Mouse (Mus musculus): ENCODE results near the gene Reln. TPM values are rescaled to one million over a fixed set of nuclear protein-coding genes. Genes with fewer than 3 reads are reported as not detected.

Reln gene
- polyA plus RNA-seq, 1 experiment from 2014 or later = 10.1 TPM

GRCm38 (mm10) chr5:22315990-22316389 lies 28.5 kb downstream of the Reln start:
- Histone ChIP-seq H3K27me3 (ENCODE audit: control insufficient read depth, insufficient read depth, low read length) (no peaks in the 10 kb centered on the region), H3K36me3 (ENCODE audit: control insufficient read depth, insufficient read depth, low read length) (no peaks in the 10 kb centered on the region), H3K27ac (ENCODE audit: low read depth, low read length) (no peak overlapping the region), H3K4me2 (no peak overlapping the region), H3K4me1 (ENCODE audit: control insufficient read depth, insufficient read depth, low read length) (no peaks in the 10 kb centered on the region), H3K4me3 (ENCODE audit: low read depth, low read length) (no peak overlapping the region), H3K9me3 (ENCODE audit: control insufficient read depth, low read length) (no peaks in the 10 kb centered on the region), H3K9ac (ENCODE audit: low read length) (no peak overlapping the region)
- ATAC-seq (ENCODE audit: low FRiP score) = no peak
- 77% methylated on average over 2 of the region's 2 CpGs for WGBS
- no peak for DNase-seq (ENCODE audit: low spot score, missing footprints)

- no peak overlapping the region for H3K4me2 ChIP-seq
- no peak overlapping the region for H3K9ac ChIP-seq (ENCODE audit: low read length)
- H3K36me3 ChIP-seq (ENCODE audit: control insufficient read depth, insufficient read depth, low read length) = no peaks in the 10 kb centered on the region
- no peak overlapping the region for H3K27ac ChIP-seq (ENCODE audit: low read depth, low read length)
- WGBS = 88% methylated on average over 10 of the region's 10 CpGs
- H3K4me1 ChIP-seq (ENCODE audit: control insufficient read depth, insufficient read depth, low read length) = no peaks in the 10 kb centered on the region
- no peak for ATAC-seq (ENCODE audit: low FRiP score)
- no peaks in the 10 kb centered on the region for H3K9me3 ChIP-seq (ENCODE audit: control insufficient read depth, low read length)
- DNase-seq (ENCODE audit: low spot score, missing footprints) = no peak
- no peaks in the 10 kb centered on the region for H3K27me3 ChIP-seq (ENCODE audit: control insufficient read depth, insufficient read depth, low read length)
- no peak overlapping the region for H3K4me3 ChIP-seq (ENCODE audit: low read depth, low read length)
Observed at GRCm38 (mm10) chr5:22312995-22313394, 31.5 kb downstream of the Reln start.

- no peaks in the 10 kb centered on the region for H3K4me1 ChIP-seq (ENCODE audit: control insufficient read depth, insufficient read depth, low read length)
- no peak overlapping the region for H3K4me3 ChIP-seq (ENCODE audit: low read depth, low read length)
- ATAC-seq (ENCODE audit: low FRiP score) = no peak
- WGBS = 91% methylated on average over 4 of the region's 4 CpGs
- no peak overlapping the region for H3K9ac ChIP-seq (ENCODE audit: low read length)
- no peak for DNase-seq (ENCODE audit: low spot score, missing footprints)
- no peak overlapping the region for H3K27ac ChIP-seq (ENCODE audit: low read depth, low read length)
- H3K4me2 ChIP-seq = no peak overlapping the region
- H3K9me3 ChIP-seq (ENCODE audit: control insufficient read depth, low read length) = no peaks in the 10 kb centered on the region
- no peaks in the 10 kb centered on the region for H3K27me3 ChIP-seq (ENCODE audit: control insufficient read depth, insufficient read depth, low read length)
- no peaks in the 10 kb centered on the region for H3K36me3 ChIP-seq (ENCODE audit: control insufficient read depth, insufficient read depth, low read length)
Observed at GRCm38 (mm10) chr5:22311046-22311445, 33.5 kb downstream of the Reln start.

- Histone ChIP-seq H3K4me2 (no peak overlapping the region), H3K36me3 (ENCODE audit: control insufficient read depth, insufficient read depth, low read length) (no peaks in the 10 kb centered on the region), H3K9me3 (ENCODE audit: control insufficient read depth, low read length) (no peaks in the 10 kb centered on the region), H3K27ac (ENCODE audit: low read depth, low read length) (no peak overlapping the region), H3K4me1 (ENCODE audit: control insufficient read depth, insufficient read depth, low read length) (no peaks in the 10 kb centered on the region), H3K27me3 (ENCODE audit: control insufficient read depth, insufficient read depth, low read length) (no peaks in the 10 kb centered on the region), H3K4me3 (ENCODE audit: low read depth, low read length) (no peak overlapping the region), H3K9ac (ENCODE audit: low read length) (no peak overlapping the region)
- WGBS = 33% methylated on average over 2 of the region's 2 CpGs
- ATAC-seq (ENCODE audit: low FRiP score) (no peak), DNase-seq (ENCODE audit: low spot score, missing footprints) (no peak)
Observed at GRCm38 (mm10) chr5:22309001-22309400, 35.5 kb downstream of the Reln start.

DNA sequence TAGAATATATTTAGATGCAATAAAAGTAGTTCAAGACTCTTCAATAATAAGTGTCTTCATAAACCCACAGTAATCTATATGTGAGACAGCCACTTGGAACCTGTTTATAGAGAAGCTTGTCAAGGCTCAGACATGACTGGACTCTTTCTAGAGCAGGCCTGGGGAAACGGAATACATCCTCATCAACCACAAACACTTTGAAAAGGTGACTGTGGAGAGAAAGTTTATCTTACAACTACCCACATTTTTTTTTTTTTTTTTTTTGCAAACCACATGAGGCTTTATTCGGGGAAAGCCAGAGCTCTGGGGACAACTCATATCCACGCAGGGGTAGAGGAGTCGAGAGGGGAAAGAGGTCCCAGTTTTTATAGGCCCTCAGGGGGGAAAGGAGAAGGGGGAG lies 36.6 kb downstream of the Reln start:
- H3K9ac ChIP-seq (ENCODE audit: low read length) = no peak overlapping the region
- H3K27me3 ChIP-seq (ENCODE audit: control insufficient read depth, insufficient read depth, low read length) = no peaks in the 10 kb centered on the region
- H3K27ac ChIP-seq (ENCODE audit: low read depth, low read length) = no peak overlapping the region
- no peak overlapping the region for H3K4me2 ChIP-seq
- ATAC-seq (ENCODE audit: low FRiP score) (no peak), DNase-seq (ENCODE audit: low spot score, missing footprints) (no peak)
- no peaks in the 10 kb centered on the region for H3K4me1 ChIP-seq (ENCODE audit: control insufficient read depth, insufficient read depth, low read length)
- WGBS = 81% methylated on average over 4 of the region's 4 CpGs
- H3K36me3 ChIP-seq (ENCODE audit: control insufficient read depth, insufficient read depth, low read length) = no peaks in the 10 kb centered on the region
- no peak overlapping the region for H3K4me3 ChIP-seq (ENCODE audit: low read depth, low read length)
- no peaks in the 10 kb centered on the region for H3K9me3 ChIP-seq (ENCODE audit: control insufficient read depth, low read length)

DNA sequence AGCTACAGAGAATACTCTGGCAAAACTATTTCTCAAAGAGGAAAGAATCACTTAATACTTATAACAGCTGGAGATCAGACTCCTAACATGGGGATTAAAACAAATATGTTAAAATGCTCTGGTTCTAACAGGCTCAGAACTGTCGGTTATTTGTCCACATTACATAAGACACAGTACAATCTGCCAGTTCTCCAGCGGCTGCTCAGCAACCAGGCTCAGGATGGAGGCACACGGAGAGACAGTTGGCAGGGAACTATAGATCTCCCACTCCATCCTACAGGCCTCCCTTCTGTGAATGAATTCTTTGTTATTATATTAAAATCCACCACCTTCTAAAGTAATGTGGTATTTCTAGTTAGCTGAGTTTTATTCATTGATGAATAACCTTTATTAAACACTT lies 37.4 kb downstream of the Reln start:
- Histone ChIP-seq H3K27me3 (ENCODE audit: control insufficient read depth, insufficient read depth, low read length) (no peaks in the 10 kb centered on the region), H3K9ac (ENCODE audit: low read length) (no peak overlapping the region), H3K4me1 (ENCODE audit: control insufficient read depth, insufficient read depth, low read length) (no peaks in the 10 kb centered on the region), H3K36me3 (ENCODE audit: control insufficient read depth, insufficient read depth, low read length) (no peaks in the 10 kb centered on the region), H3K9me3 (ENCODE audit: control insufficient read depth, low read length) (no peaks in the 10 kb centered on the region), H3K4me2 (no peak overlapping the region), H3K27ac (ENCODE audit: low read depth, low read length) (no peak overlapping the region), H3K4me3 (ENCODE audit: low read depth, low read length) (no peak overlapping the region)
- ATAC-seq (ENCODE audit: low FRiP score) (no peak), DNase-seq (ENCODE audit: low spot score, missing footprints) (no peak)
- WGBS = 76% methylated on average over 3 of the region's 3 CpGs

GRCm38 (mm10) chr5:22303709-22304108 lies 40.8 kb downstream of the Reln start:
- Histone ChIP-seq H3K9ac (ENCODE audit: low read length) (no peak overlapping the region), H3K27ac (ENCODE audit: low read depth, low read length) (no peak overlapping the region), H3K4me2 (no peak overlapping the region), H3K4me1 (ENCODE audit: control insufficient read depth, insufficient read depth, low read length) (no peaks in the 10 kb centered on the region), H3K4me3 (ENCODE audit: low read depth, low read length) (no peak overlapping the region), H3K36me3 (ENCODE audit: control insufficient read depth, insufficient read depth, low read length) (no peaks in the 10 kb centered on the region), H3K9me3 (ENCODE audit: control insufficient read depth, low read length) (no peaks in the 10 kb centered on the region), H3K27me3 (ENCODE audit: control insufficient read depth, insufficient read depth, low read length) (no peaks in the 10 kb centered on the region)
- DNase-seq (ENCODE audit: low spot score, missing footprints) (no peak), ATAC-seq (ENCODE audit: low FRiP score) (no peak)
- WGBS = 26% methylated on average over 1 of the region's 1 CpGs

DNA sequence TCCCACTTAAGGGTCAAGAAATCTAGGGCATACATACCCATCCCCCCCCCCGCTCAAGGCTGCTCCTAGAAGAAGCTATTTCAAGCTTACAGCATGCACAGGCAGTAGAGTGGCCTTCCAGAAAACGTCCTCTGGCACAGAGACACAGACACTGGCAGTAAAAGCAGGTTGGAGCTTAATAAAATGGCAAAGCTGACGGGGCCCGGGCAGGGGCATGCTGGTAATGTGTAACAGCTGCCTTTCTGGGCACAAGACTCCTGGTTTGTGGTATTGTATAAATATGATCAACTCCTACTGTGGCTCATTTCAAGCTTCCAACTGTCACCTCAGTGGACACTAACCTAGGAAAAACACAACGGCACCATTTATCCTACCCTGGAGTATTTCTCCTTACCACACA lies 42.2 kb downstream of the Reln start:
- no peak for ATAC-seq (ENCODE audit: low FRiP score)
- Histone ChIP-seq H3K4me2 (no peak overlapping the region), H3K4me1 (ENCODE audit: control insufficient read depth, insufficient read depth, low read length) (no peaks in the 10 kb centered on the region), H3K9me3 (ENCODE audit: control insufficient read depth, low read length) (no peaks in the 10 kb centered on the region), H3K9ac (ENCODE audit: low read length) (no peak overlapping the region), H3K36me3 (ENCODE audit: control insufficient read depth, insufficient read depth, low read length) (no peaks in the 10 kb centered on the region), H3K4me3 (ENCODE audit: low read depth, low read length) (no peak overlapping the region), H3K27me3 (ENCODE audit: control insufficient read depth, insufficient read depth, low read length) (no peaks in the 10 kb centered on the region), H3K27ac (ENCODE audit: low read depth, low read length) (no peak overlapping the region)
- 86% methylated on average over 5 of the region's 5 CpGs for WGBS
- DNase-seq (ENCODE audit: low spot score, missing footprints) = no peak

GRCm38 (mm10) chr5:22300788-22301187 lies 43.7 kb downstream of the Reln start:
- Histone ChIP-seq H3K4me1 (ENCODE audit: control insufficient read depth, insufficient read depth, low read length) (no peaks in the 10 kb centered on the region), H3K9ac (ENCODE audit: low read length) (no peak overlapping the region), H3K9me3 (ENCODE audit: control insufficient read depth, low read length) (no peaks in the 10 kb centered on the region), H3K4me3 (ENCODE audit: low read depth, low read length) (no peak overlapping the region), H3K36me3 (ENCODE audit: control insufficient read depth, insufficient read depth, low read length) (no peaks in the 10 kb centered on the region), H3K27ac (ENCODE audit: low read depth, low read length) (no peak overlapping the region), H3K27me3 (ENCODE audit: control insufficient read depth, insufficient read depth, low read length) (no peaks in the 10 kb centered on the region), H3K4me2 (no peak overlapping the region)
- ATAC-seq (ENCODE audit: low FRiP score) = no peak
- no peak for DNase-seq (ENCODE audit: low spot score, missing footprints)
- WGBS = 88% methylated on average over 5 of the region's 5 CpGs

DNA sequence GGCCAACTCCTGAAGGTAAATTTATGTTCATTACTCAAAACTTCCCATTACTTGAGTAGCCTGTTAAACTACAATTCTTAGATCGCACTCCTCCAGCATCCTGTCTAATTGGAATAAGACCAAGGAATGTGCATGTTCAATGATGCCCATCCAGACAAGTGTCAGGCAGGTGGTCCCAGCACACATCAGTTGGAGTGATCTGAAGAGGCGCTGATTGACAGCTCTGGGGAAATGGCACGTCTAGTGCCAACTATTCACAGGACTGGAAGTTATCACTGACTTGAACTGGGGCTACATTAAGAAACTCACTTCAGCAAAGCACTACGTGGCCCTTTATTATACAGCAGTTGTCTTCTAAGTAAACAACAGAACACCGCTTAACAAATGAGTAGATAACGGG lies 44.5 kb downstream of the Reln start:
- H3K9ac ChIP-seq (ENCODE audit: low read length) = no peak overlapping the region
- no peaks in the 10 kb centered on the region for H3K9me3 ChIP-seq (ENCODE audit: control insufficient read depth, low read length)
- WGBS = 88% methylated on average over 6 of the region's 6 CpGs
- DNase-seq (ENCODE audit: low spot score, missing footprints) = no peak
- H3K36me3 ChIP-seq (ENCODE audit: control insufficient read depth, insufficient read depth, low read length) = no peaks in the 10 kb centered on the region
- H3K27ac ChIP-seq (ENCODE audit: low read depth, low read length) = no peak overlapping the region
- no peak overlapping the region for H3K4me3 ChIP-seq (ENCODE audit: low read depth, low read length)
- H3K4me2 ChIP-seq = no peak overlapping the region
- ATAC-seq (ENCODE audit: low FRiP score) = no peak
- H3K27me3 ChIP-seq (ENCODE audit: control insufficient read depth, insufficient read depth, low read length) = no peaks in the 10 kb centered on the region
- no peaks in the 10 kb centered on the region for H3K4me1 ChIP-seq (ENCODE audit: control insufficient read depth, insufficient read depth, low read length)
